8 mouse cellular contexts compared by ENCODE assay signal in genomic region chr4:45532375-45532774, GRCm38 (mm10). TPM values are rescaled to one million over a fixed set of nuclear protein-coding genes. Genes with fewer than 3 reads are reported as not detected.
A peak's percentile ranks its signal among the peaks of the same experiment; 100 is the strongest.
DNase-seq lines count a peak whose midpoint lies in the region; ATAC-seq and TF ChIP-seq lines count a peak whose summit lies in the region.

Gene Shb (minus strand): TSS chr4:45532470.

- H3K27me3 ChIP-seq in hindbrain, embryonic 14.5 days (ENCODE audit: control insufficient read depth, insufficient read depth, low read length), result 0 out of 2 replicates have a peak, but pooled peaks cover 3% of the 10 kb centered on the region
- H3K27me3 ChIP-seq in limb, embryonic 11.5 days (ENCODE audit: control insufficient read depth, insufficient read depth, low read length), result no peaks in the 10 kb centered on the region
- H3K27me3 ChIP-seq in midbrain, embryonic 14.5 days (ENCODE audit: control insufficient read depth, insufficient read depth, low read length), result peaks cover 6% of the 10 kb centered on the region; the same call in 1 of the 2 replicates

- no peak for DNase-seq in frontal cortex, adult 2 months (ENCODE audit: extremely low spot score in 1 of 2, low spot score in 1 of 2)
- no peak for DNase-seq in frontal cortex, postnatal 36 days (ENCODE audit: low spot score in 2 of 2)
- DNase-seq in adrenal gland, postnatal 14 days, result peak; percentile 86
- peak; percentile 88 for DNase-seq in gastrocnemius, adult 2 months
- DNase-seq in hindbrain, embryonic 14.5 days (ENCODE audit: low spot score), result peak; percentile 61
- DNase-seq in limb, embryonic 11.5 days (ENCODE audit: low spot score), result peak; percentile 90
- DNase-seq in midbrain, embryonic 14.5 days, result peak; percentile 66
- DNase-seq in thymus, postnatal 25 days, result peak; percentile 59

- H3K9me3 ChIP-seq in hindbrain, embryonic 14.5 days (ENCODE audit: control insufficient read depth, low read length), result no peaks in the 10 kb centered on the region
- H3K9me3 ChIP-seq in limb, embryonic 11.5 days (ENCODE audit: control insufficient read depth, low read length), result no peaks in the 10 kb centered on the region
- no peaks in the 10 kb centered on the region for H3K9me3 ChIP-seq in midbrain, embryonic 14.5 days (ENCODE audit: control insufficient read depth, low read length)

- H3K36me3 ChIP-seq in hindbrain, embryonic 14.5 days (replicated peaks; ENCODE audit: control insufficient read depth, insufficient read depth), result no peaks in the 10 kb centered on the region
- no peaks in the 10 kb centered on the region for H3K36me3 ChIP-seq in limb, embryonic 11.5 days (ENCODE audit: control insufficient read depth, insufficient read depth, low read length)
- H3K36me3 ChIP-seq in midbrain, embryonic 14.5 days (ENCODE audit: control insufficient read depth, insufficient read depth, low read length), result no peaks in the 10 kb centered on the region

- WGBS in hindbrain, embryonic 14.5 days, result 22% methylated on average over 7 of the region's 7 CpGs
- WGBS in limb, embryonic 11.5 days, result 8% methylated on average over 7 of the region's 7 CpGs
- WGBS in midbrain, embryonic 14.5 days, result 19% methylated on average over 7 of the region's 7 CpGs

- intact Hi-C loops in gastrocnemius, adult 2 months (cut with DNase I), result loop anchor here (10.0 kb wide), 3 partner anchors 428 to 518 kb away; partner anchors contain the start of genes Polr1e, Tmod1, Tomm5 and Zbtb5

- no peak for TF ChIP-seq CTCF in gastrocnemius, adult 2 months (IDR thresholded peaks at IDR 0.05)

- peaks cover 17% of the 10 kb centered on the region for H3K4me1 ChIP-seq in hindbrain, embryonic 14.5 days (replicated peaks; ENCODE audit: control insufficient read depth, insufficient read depth, low read length)
- H3K4me1 ChIP-seq in limb, embryonic 11.5 days (ENCODE audit: control insufficient read depth, insufficient read depth, low read length), result peaks cover 34% of the 10 kb centered on the region
- H3K4me1 ChIP-seq in midbrain, embryonic 14.5 days (ENCODE audit: control insufficient read depth, insufficient read depth, low read length), result peaks cover 35% of the 10 kb centered on the region

- H3K27ac ChIP-seq in gastrocnemius, adult 2 months, result peak within 1 kb of the TSS; percentile 97
- H3K27ac ChIP-seq in hindbrain, embryonic 14.5 days, result no peak within 1 kb of the TSS
- peak within 1 kb of the TSS; percentile 60 for H3K27ac ChIP-seq in limb, embryonic 11.5 days (replicated peaks; ENCODE audit: low read depth, low read length)
- H3K27ac ChIP-seq in midbrain, embryonic 14.5 days (replicated peaks; ENCODE audit: low read depth, low read length), result no peak within 1 kb of the TSS

- peak within 1 kb of the TSS; percentile 65 for H3K4me2 ChIP-seq in hindbrain, embryonic 14.5 days (replicated peaks)
- peak within 1 kb of the TSS; percentile 99 for H3K4me2 ChIP-seq in limb, embryonic 11.5 days (ENCODE audit: low read depth, severe bottlenecking)
- peak within 1 kb of the TSS; percentile 92 for H3K4me2 ChIP-seq in midbrain, embryonic 14.5 days (ENCODE audit: low read length)

- peak within 1 kb of the TSS; percentile 87 for H3K4me3 ChIP-seq in gastrocnemius, adult 2 months
- H3K4me3 ChIP-seq in hindbrain, embryonic 14.5 days (replicated peaks; ENCODE audit: low read length), result peak within 1 kb of the TSS; percentile 82
- peak within 1 kb of the TSS; percentile 70; the same call in 1 of the 2 replicates for H3K4me3 ChIP-seq in limb, embryonic 11.5 days (ENCODE audit: low read depth, low read length)
- H3K4me3 ChIP-seq in midbrain, embryonic 14.5 days (replicated peaks; ENCODE audit: low read depth, low read length), result peak within 1 kb of the TSS; percentile 69

- no peak for ATAC-seq in hindbrain, embryonic 14.5 days (ENCODE audit: low FRiP score)
- ATAC-seq in limb, embryonic 11.5 days (ENCODE audit: insufficient number of reproducible peaks, low FRiP score, low TSS enrichment, low read depth), result peak; percentile 35; the same call in 1 of the 2 replicates
- no peak for ATAC-seq in midbrain, embryonic 14.5 days (ENCODE audit: low FRiP score, low TSS enrichment)

- H3K9ac ChIP-seq in hindbrain, embryonic 14.5 days, result no peak within 1 kb of the TSS
- no peak within 1 kb of the TSS for H3K9ac ChIP-seq in limb, embryonic 11.5 days (ENCODE audit: low read length)
- H3K9ac ChIP-seq in midbrain, embryonic 14.5 days (replicated peaks; ENCODE audit: low read length), result peak within 1 kb of the TSS; percentile 69; the same call in 1 of the 2 replicates

RNA-seq across cellular contexts. Expression of gene Shb, which starts in this region (rescaled TPM):
- polyA plus RNA-seq in frontal cortex, adult 2 months (2012; rRNA removed), result 16.0 and 20.0 TPM in 2 replicates
- total RNA-seq in adrenal gland, postnatal 14 days (2021), result 71.2 and 76.8 TPM in 2 replicates
- total RNA-seq in gastrocnemius, adult 2 months (2021), result 10 to 100 TPM in 1 of 2 experiments, 1 to 10 TPM in 1; 6.5 to 10.0 TPM
- polyA plus RNA-seq in hindbrain, embryonic 14.5 days (2014; fragmentation: Nextera tagmentation; extraction: Ambion mirVana), result 8.7 and 9.9 TPM in 2 replicates
- 6.4 and 6.5 TPM in 2 replicates for polyA plus RNA-seq in limb, embryonic 11.5 days (2014; fragmentation: Nextera tagmentation; extraction: Ambion mirVana)
- 10.2 and 10.4 TPM in 2 replicates for polyA plus RNA-seq in midbrain, embryonic 14.5 days (2014; fragmentation: Nextera tagmentation; extraction: Ambion mirVana)

Comparison
In these comparisons a context has a peak if more than half of its experiments do, and no peak if none do; other contexts are left out.
1. DNase-seq: peak in adrenal gland, postnatal 14 days (single experiment), gastrocnemius, adult 2 months (single experiment), hindbrain, embryonic 14.5 days (single experiment), limb, embryonic 11.5 days (single experiment), midbrain, embryonic 14.5 days (single experiment) and thymus, postnatal 25 days (single experiment); none in frontal cortex, adult 2 months (0 of 2) and frontal cortex, postnatal 36 days (0 of 2).
2. H3K27ac ChIP-seq: peak in gastrocnemius, adult 2 months (single experiment) and limb, embryonic 11.5 days (single experiment); none in hindbrain, embryonic 14.5 days (single experiment) and midbrain, embryonic 14.5 days (single experiment).
3. Peak in every context shown above with its lines, with median percentiles within 50 percentile points of each other: H3K4me3 ChIP-seq and H3K4me2 ChIP-seq.